Mouse (Mus musculus): ENCODE results near the gene Ccdc110. TPM values are rescaled to one million over a fixed set of nuclear protein-coding genes. Genes with fewer than 3 reads are reported as not detected.
A peak's percentile ranks its signal among the peaks of the same experiment; 100 is the strongest.

Gene Ccdc110
- polyA plus RNA-seq (2015; fragmentation: Nextera tagmentation; extraction: Ambion mirVana), result not detected in 2 replicates

- no peaks in the 10 kb centered on the region for H3K36me3 ChIP-seq
- peak within 1 kb of the TSS; percentile 35 for H3K4me3 ChIP-seq
- H3K9ac ChIP-seq, result peak within 1 kb of the TSS; percentile 52
- H3K4me2 ChIP-seq, result peak within 1 kb of the TSS; percentile 60
- peaks cover 4% of the 10 kb centered on the region for H3K27me3 ChIP-seq
- WGBS, result under 1% methylated on average over 23 of the region's 23 CpGs
- no peaks in the 10 kb centered on the region for H3K4me1 ChIP-seq
- H3K27ac ChIP-seq, result no peak within 1 kb of the TSS
- 0 out of 2 replicates have a peak, but pooled peaks cover 5% of the 10 kb centered on the region for H3K9me3 ChIP-seq
- peak; percentile 69 for ATAC-seq (ENCODE audit: insufficient number of reproducible peaks, insufficient read depth, low FRiP score, low TSS enrichment, low read depth)
Observed at GRCm38 (mm10) chr8:45934582-45935014, at the start of gene Ccdc110. Gene Ccdc110, plus strand, starts transcription at chr8:45934619.

- under 1% methylated on average over 22 of the region's 22 CpGs for WGBS
- Histone ChIP-seq H3K27ac (no peak within 1 kb of the TSS), H3K4me2 (peak within 1 kb of the TSS; percentile 81)
Observed at GRCm38 (mm10) chr8:45885202-45885685, 49.2 kb upstream of the Ccdc110 start, which contains the start of gene Pdlim3. Gene Pdlim3, plus strand, starts transcription at chr8:45885461.

DNA sequence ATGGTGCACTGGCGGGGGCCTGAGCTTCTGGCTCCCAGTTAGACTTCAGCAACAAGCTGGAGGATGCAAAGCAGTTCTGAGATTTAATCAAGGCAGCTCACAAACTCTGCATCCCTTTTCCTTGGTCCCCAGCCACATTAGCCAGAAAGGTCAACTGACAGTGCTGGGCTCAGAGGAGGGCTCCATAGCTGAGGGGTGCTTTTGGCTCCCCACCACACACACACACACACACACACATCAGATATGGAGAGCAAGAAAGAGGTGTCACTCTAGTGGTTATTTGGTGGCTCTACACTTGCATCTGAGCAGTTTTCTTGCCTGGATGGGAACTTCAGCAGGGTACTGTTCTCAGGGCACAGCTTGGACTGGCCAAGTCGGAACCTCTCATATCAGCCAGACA, 48.6 kb upstream of the Ccdc110 start:
- Histone ChIP-seq H3K27me3 (peaks cover 28% of the 10 kb centered on the region), H3K4me2 (peak overlapping the region; percentile 81), H3K4me3 (peak overlapping the region; percentile 42), H3K9me3 (no peaks in the 10 kb centered on the region), H3K4me1 (peaks cover 14% of the 10 kb centered on the region), H3K36me3 (no peaks in the 10 kb centered on the region), H3K27ac (no peak overlapping the region), H3K9ac (peak overlapping the region; percentile 58; the same call in 1 of the 2 replicates)
- WGBS, result 38% methylated on average over 2 of the region's 2 CpGs
- no peak for ATAC-seq (ENCODE audit: insufficient number of reproducible peaks, insufficient read depth, low FRiP score, low TSS enrichment, low read depth)

More at GRCm38 (mm10) chr8:45885202-45885685, 49.2 kb upstream of the Ccdc110 start, which contains the start of gene Pdlim3:
- H3K27me3 ChIP-seq, result peaks cover 28% of the 10 kb centered on the region
- peak within 1 kb of the TSS; percentile 58 for H3K9ac ChIP-seq
- H3K36me3 ChIP-seq, result no peaks in the 10 kb centered on the region
- no peaks in the 10 kb centered on the region for H3K9me3 ChIP-seq
- H3K4me3 ChIP-seq, result peak within 1 kb of the TSS; percentile 42
- ATAC-seq (ENCODE audit: insufficient number of reproducible peaks, insufficient read depth, low FRiP score, low TSS enrichment, low read depth), result peak; percentile 67
- peaks cover 14% of the 10 kb centered on the region for H3K4me1 ChIP-seq

DNA sequence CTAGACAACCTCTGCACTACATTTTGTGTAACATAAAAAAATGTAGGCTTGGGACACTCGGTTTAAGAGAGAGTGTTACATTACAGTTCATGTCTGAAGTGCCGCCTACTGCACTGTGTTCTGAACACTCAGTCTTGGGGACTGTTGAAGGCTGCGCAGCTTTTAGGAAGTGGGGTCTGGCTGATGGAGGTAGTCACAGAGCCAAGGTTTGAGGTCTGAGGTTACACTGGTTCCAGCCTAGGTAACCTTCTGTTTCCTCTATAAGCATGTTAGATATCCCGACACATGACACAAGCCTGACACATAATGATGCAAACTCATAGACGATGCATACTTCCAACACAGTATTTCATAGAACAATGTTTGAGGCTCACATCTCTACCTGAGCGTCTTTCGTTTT, 44.7 kb upstream of the Ccdc110 start:
- Histone ChIP-seq H3K27ac (no peak overlapping the region), H3K4me3 (no peak overlapping the region), H3K9ac (no peak overlapping the region), H3K36me3 (no peaks in the 10 kb centered on the region), H3K27me3 (peaks cover 14% of the 10 kb centered on the region), H3K4me2 (no peak overlapping the region), H3K4me1 (peaks cover 8% of the 10 kb centered on the region), H3K9me3 (no peaks in the 10 kb centered on the region)
- WGBS, result 85% methylated on average over 7 of the region's 7 CpGs
- no peak for ATAC-seq (ENCODE audit: insufficient number of reproducible peaks, insufficient read depth, low FRiP score, low TSS enrichment, low read depth)

DNA sequence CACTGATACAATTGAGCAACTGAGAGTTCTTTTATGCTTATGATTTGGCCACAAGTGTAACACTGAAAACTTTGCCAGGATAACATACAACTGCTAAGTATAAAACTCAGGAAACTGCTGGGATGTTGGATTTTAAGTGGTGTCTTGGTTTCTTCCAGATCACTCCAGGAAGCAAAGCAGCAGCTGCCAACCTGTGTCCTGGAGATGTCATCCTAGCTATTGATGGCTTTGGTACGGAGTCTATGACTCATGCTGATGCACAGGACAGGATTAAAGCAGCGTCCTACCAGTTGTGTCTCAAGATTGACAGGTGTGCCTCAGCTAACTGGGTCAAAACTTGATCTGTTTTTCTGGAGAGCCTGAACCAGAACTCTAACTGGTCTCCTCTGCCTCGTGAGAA, 37.8 kb upstream of the Ccdc110 start:
- Histone ChIP-seq H3K27ac (no peak overlapping the region), H3K4me1 (peaks cover 4% of the 10 kb centered on the region; the same call in 1 of the 2 replicates), H3K27me3 (no peaks in the 10 kb centered on the region), H3K9ac (no peak overlapping the region), H3K36me3 (no peaks in the 10 kb centered on the region), H3K4me2 (no peak overlapping the region), H3K4me3 (no peak overlapping the region), H3K9me3 (no peaks in the 10 kb centered on the region)
- WGBS, result 82% methylated on average over 3 of the region's 3 CpGs
- no peak for ATAC-seq (ENCODE audit: insufficient number of reproducible peaks, insufficient read depth, low FRiP score, low TSS enrichment, low read depth)

- Histone ChIP-seq H3K9ac (no peak overlapping the region), H3K4me2 (no peak overlapping the region), H3K27me3 (no peaks in the 10 kb centered on the region), H3K36me3 (no peaks in the 10 kb centered on the region), H3K4me3 (no peak overlapping the region), H3K4me1 (peaks cover 4% of the 10 kb centered on the region; the same call in 1 of the 2 replicates), H3K27ac (no peak overlapping the region), H3K9me3 (no peaks in the 10 kb centered on the region)
- ATAC-seq (ENCODE audit: insufficient number of reproducible peaks, insufficient read depth, low FRiP score, low TSS enrichment, low read depth), result no peak
- WGBS, result 74% methylated on average over 3 of the region's 3 CpGs
Observed at GRCm38 (mm10) chr8:45899783-45900182, 34.6 kb upstream of the Ccdc110 start.

DNA sequence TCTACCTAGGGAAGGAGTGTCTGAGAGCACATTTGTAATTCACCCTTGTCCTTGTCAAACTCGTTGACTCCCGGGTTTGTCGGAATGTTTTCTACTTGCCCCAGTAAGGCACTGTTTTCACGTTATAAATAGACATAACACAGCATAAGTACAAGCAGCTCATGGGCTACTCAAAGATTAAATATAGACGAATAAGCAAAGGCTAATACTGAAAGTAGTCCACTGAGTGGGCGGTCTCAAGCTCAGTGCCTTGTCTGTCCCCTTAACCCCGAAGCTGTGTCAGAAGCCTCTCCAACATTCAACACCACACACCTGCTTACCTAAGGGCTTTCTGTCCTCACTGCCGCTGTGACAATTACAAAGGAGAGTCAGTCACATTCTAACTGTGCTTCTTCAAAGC, 32.8 kb upstream of the Ccdc110 start:
- Histone ChIP-seq H3K36me3 (no peaks in the 10 kb centered on the region), H3K4me3 (no peak overlapping the region), H3K9ac (no peak overlapping the region), H3K4me1 (peaks cover 4% of the 10 kb centered on the region; the same call in 1 of the 2 replicates), H3K9me3 (no peaks in the 10 kb centered on the region), H3K27me3 (no peaks in the 10 kb centered on the region), H3K4me2 (no peak overlapping the region), H3K27ac (no peak overlapping the region)
- no peak for ATAC-seq (ENCODE audit: insufficient number of reproducible peaks, insufficient read depth, low FRiP score, low TSS enrichment, low read depth)
- 52% methylated on average over 8 of the region's 8 CpGs for WGBS

- Histone ChIP-seq H3K4me2 (no peak overlapping the region), H3K4me3 (no peak overlapping the region), H3K4me1 (peaks cover 4% of the 10 kb centered on the region; the same call in 1 of the 2 replicates), H3K27me3 (no peaks in the 10 kb centered on the region), H3K9me3 (no peaks in the 10 kb centered on the region), H3K27ac (no peak overlapping the region), H3K9ac (no peak overlapping the region), H3K36me3 (no peaks in the 10 kb centered on the region)
- ATAC-seq (ENCODE audit: insufficient number of reproducible peaks, insufficient read depth, low FRiP score, low TSS enrichment, low read depth), result no peak
- 31% methylated on average over 3 of the region's 3 CpGs for WGBS
Observed at GRCm38 (mm10) chr8:45903659-45904058, 30.8 kb upstream of the Ccdc110 start.

- H3K4me2 ChIP-seq, result no peak overlapping the region
- ATAC-seq (ENCODE audit: insufficient number of reproducible peaks, insufficient read depth, low FRiP score, low TSS enrichment, low read depth), result no peak
- H3K27ac ChIP-seq, result no peak overlapping the region
- WGBS, result 81% methylated on average over 7 of the region's 7 CpGs
- no peaks in the 10 kb centered on the region for H3K4me1 ChIP-seq
- no peak overlapping the region for H3K4me3 ChIP-seq
- no peaks in the 10 kb centered on the region for H3K27me3 ChIP-seq
- no peaks in the 10 kb centered on the region for H3K9me3 ChIP-seq
- no peak overlapping the region for H3K9ac ChIP-seq
- no peaks in the 10 kb centered on the region for H3K36me3 ChIP-seq
Observed at GRCm38 (mm10) chr8:45905591-45906250, 28.7 kb upstream of the Ccdc110 start.

GRCm38 (mm10) chr8:45906251-45906619, 28.2 kb upstream of the Ccdc110 start:
- Histone ChIP-seq H3K4me1 (no peaks in the 10 kb centered on the region), H3K9ac (no peak overlapping the region), H3K27me3 (no peaks in the 10 kb centered on the region), H3K36me3 (no peaks in the 10 kb centered on the region), H3K9me3 (no peaks in the 10 kb centered on the region), H3K27ac (no peak overlapping the region), H3K4me3 (no peak overlapping the region), H3K4me2 (no peak overlapping the region)
- WGBS, result 82% methylated on average over 4 of the region's 4 CpGs
- ATAC-seq (ENCODE audit: insufficient number of reproducible peaks, insufficient read depth, low FRiP score, low TSS enrichment, low read depth), result no peak

GRCm38 (mm10) chr8:45913707-45914106, 20.7 kb upstream of the Ccdc110 start:
- H3K4me2 ChIP-seq, result no peak overlapping the region
- 74% methylated on average over 11 of the region's 11 CpGs for WGBS
- no peak for ATAC-seq (ENCODE audit: insufficient number of reproducible peaks, insufficient read depth, low FRiP score, low TSS enrichment, low read depth)
- H3K4me3 ChIP-seq, result no peak overlapping the region
- H3K27me3 ChIP-seq, result no peaks in the 10 kb centered on the region
- H3K9me3 ChIP-seq, result no peaks in the 10 kb centered on the region
- H3K27ac ChIP-seq, result no peak overlapping the region
- 0 out of 2 replicates have a peak, but pooled peaks cover 4% of the 10 kb centered on the region for H3K4me1 ChIP-seq
- no peaks in the 10 kb centered on the region for H3K36me3 ChIP-seq
- H3K9ac ChIP-seq, result no peak overlapping the region

GRCm38 (mm10) chr8:45916496-45916895, 17.9 kb upstream of the Ccdc110 start:
- Histone ChIP-seq H3K4me2 (no peak overlapping the region), H3K27ac (no peak overlapping the region), H3K27me3 (no peaks in the 10 kb centered on the region), H3K9me3 (no peaks in the 10 kb centered on the region), H3K4me1 (0 out of 2 replicates have a peak, but pooled peaks cover 4% of the 10 kb centered on the region), H3K36me3 (no peaks in the 10 kb centered on the region), H3K4me3 (no peak overlapping the region), H3K9ac (no peak overlapping the region)
- WGBS, result 83% methylated on average over 3 of the region's 3 CpGs
- no peak for ATAC-seq (ENCODE audit: insufficient number of reproducible peaks, insufficient read depth, low FRiP score, low TSS enrichment, low read depth)
